Mouse (Mus musculus) layer of hippocampus, adult 9-11 months (tissue): ENCODE measurements at regions not wholly inside any gene's neighbourhood (a gene's known extent, or its start where the extent isn't known, plus 50 kb on each side); places are given as distances from the start of the nearest gene placed in this dataset.
A peak's percentile ranks its signal among the peaks of the same experiment; 100 is the strongest.

ENCODE experiments used
- DNase-seq: peaks from one replicate; pipeline ENCODE4 v3.0.0; 2022

DNA sequence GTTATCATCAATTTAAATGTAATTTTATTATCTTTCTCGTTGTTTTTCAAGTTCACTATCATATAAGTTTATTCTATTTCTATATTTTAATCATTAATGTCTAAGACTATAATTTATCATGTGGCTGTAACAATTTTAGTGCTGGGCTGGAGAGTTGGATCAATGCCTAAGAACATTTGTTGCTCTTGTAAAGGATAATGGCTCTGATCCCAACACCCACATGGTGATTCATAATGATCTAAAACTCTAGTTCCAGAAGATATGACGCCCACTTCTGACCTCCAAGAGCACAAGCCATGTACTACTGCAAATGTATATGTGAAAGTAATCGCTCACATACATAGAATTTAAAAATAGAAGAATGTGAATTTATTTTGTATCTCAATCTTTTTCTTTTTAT lies 6117.1 kb downstream of the 9330182O14Rik start:
- DNase-seq, result peak; percentile 52

DNA sequence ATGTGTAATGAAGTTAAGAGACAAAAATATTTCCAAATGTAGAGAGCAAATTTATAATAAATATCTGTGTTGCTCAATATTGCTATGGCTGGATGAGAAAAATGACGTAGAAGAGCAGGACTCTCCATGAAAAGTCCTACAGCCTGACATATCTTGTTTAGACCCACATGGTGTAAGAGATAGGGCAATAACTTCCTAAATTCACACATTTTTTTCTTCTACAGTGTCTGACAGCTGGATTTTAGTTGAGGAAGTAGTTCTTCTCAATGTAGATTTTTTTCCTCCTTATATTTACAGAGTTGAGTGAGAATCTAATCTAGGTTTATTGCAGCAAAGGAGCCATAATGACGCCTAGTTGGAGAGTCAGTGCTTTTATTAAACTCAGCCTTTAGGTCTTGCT lies 6151.1 kb downstream of the 9330182O14Rik start:
- no peak for DNase-seq

DNA sequence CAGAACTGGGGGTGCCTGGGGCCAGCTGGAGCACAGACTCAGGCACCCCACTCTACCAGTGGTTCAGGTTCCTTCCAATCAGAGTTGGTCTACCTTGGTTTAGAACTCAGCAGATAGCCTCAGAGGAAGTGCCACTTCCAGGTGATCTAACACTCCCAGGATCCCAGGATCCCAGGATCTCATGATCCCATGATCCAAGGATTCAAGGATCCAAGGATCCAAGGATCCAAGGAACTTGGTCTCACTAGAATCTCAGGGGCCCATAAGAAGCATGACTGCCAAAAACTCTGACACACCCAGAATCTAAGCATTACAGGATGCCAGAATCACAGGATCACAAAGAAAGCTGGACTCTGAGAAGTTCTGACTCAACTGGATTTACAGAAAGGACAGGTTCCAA lies 6169.1 kb downstream of the 9330182O14Rik start:
- DNase-seq, result no peak
